Mouse (Mus musculus) stomach, postnatal 0 days (tissue): ENCODE measurements around the gene Fam171a2.
A peak's percentile ranks its signal among the peaks of the same experiment; 100 is the strongest.

Experiments used
- CTCF ChIP-seq: IDR thresholded peaks from 2 replicates; pipeline ENCODE4 v1.5.1; 2016; ENCODE audit warnings: antibody characterized with exemption, low read depth, mild to moderate bottlenecking, moderate library complexity
- EP300 ChIP-seq: optimal IDR thresholded peaks from 2 replicates; pipeline ENCODE3; 2016; ENCODE audit warnings: antibody characterized with exemption

DNA sequence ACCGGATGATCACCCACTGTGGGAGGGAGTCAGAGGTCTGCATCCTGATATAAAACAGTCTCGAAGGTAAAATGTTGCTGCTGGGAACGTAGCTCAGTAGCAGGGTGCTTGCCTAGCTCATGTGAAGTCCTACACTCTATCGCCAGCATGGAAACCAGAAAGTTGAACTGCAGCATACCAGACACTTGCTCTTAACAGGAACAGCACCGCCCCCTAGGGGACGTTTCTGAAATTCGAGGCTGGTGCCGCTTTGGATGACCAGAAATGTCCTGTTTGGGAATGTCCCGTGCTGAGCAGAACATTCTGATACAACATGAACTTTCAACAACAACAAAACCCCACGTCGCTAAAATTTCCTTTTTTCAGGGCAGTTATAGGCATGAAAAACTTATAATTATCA, 35.8 kb downstream of the Fam171a2 start:
- TF ChIP-seq CTCF (peak; percentile 94), EP300 (no peak)
